Mouse (Mus musculus): Measurements from ENCODE around the gene Frmd4a.

Frmd4a gene

DNA sequence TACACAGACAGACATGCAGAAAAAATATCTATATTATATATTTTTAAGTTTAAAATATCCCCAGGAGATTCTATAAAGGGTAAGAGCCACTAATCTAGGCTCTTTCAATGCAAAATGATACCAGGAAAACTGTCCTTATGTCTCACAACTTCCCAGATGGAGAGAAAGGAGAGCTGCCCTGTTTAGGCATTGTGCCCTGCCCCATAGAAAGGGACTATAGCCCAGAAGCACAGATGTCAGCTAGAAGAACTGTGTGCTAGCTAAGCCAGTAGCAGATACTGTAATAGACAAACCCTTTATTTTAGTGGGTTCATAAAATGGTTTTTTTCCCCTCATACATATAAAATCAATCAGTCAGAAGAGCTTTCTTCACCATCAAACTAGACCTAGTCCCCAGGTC lies 175.7 kb downstream of the Frmd4a start:
- no peaks in the 10 kb centered on the region for H3K9me3 ChIP-seq (ENCODE audit: low read length)
- no peaks in the 10 kb centered on the region for H3K4me1 ChIP-seq (replicated peaks; ENCODE audit: low read depth, low read length)
- H3K27me3 ChIP-seq (ENCODE audit: insufficient read depth, low read length): 0 out of 2 replicates have a peak, but pooled peaks cover 3% of the 10 kb centered on the region
- H3K36me3 ChIP-seq (ENCODE audit: insufficient read depth, low read length): no peaks in the 10 kb centered on the region
- no peak for TF ChIP-seq POU5F1 (IDR thresholded peaks at IDR 0.05; ENCODE audit: borderline replicate concordance, low read length)
- no peak overlapping the region for H3K4me3 ChIP-seq (replicated peaks; ENCODE audit: low read length)

GRCm38 (mm10) chr2:4194324-4195014 lies 177.0 kb downstream of the Frmd4a start:
- Histone ChIP-seq H3K9me3 (ENCODE audit: low read length) (no peaks in the 10 kb centered on the region), H3K4me3 (replicated peaks; ENCODE audit: low read length) (no peak overlapping the region), H3K27me3 (ENCODE audit: insufficient read depth, low read length) (0 out of 2 replicates have a peak, but pooled peaks cover 3% of the 10 kb centered on the region), H3K36me3 (ENCODE audit: insufficient read depth, low read length) (no peaks in the 10 kb centered on the region), H3K4me1 (replicated peaks; ENCODE audit: low read depth, low read length) (no peaks in the 10 kb centered on the region)
- no peak for TF ChIP-seq CTCF (conservative IDR thresholded peaks at IDR 0.05; ENCODE audit: low read length)
- no peak for TF ChIP-seq NANOG (IDR thresholded peaks at IDR 0.05; ENCODE audit: borderline replicate concordance, low read length)
- TF ChIP-seq POU5F1 (IDR thresholded peaks at IDR 0.05; ENCODE audit: borderline replicate concordance, low read length): no peak

DNA sequence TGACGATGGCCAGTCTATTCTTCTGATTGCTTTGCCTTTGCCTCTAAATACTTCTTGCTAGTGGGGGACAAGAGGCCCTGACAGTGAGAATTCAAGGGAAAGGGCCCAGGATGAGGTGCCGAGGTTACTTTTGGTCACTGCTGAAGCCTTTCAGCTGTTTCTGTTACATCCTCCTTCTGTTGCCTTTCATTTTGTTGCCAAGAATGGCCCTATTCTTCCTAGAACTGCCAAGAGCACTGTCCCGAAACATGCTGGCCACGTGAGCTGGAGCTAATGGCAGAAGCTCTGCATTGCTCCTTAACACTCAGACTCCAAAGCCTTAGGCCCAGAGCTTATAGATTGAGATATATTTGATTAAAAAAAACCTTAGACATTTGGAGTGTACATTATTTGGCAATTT lies 178.5 kb downstream of the Frmd4a start:
- H3K4me1 ChIP-seq (replicated peaks; ENCODE audit: low read depth, low read length): no peaks in the 10 kb centered on the region
- 0 out of 2 replicates have a peak, but pooled peaks cover 3% of the 10 kb centered on the region for H3K27me3 ChIP-seq (ENCODE audit: insufficient read depth, low read length)
- H3K4me3 ChIP-seq (replicated peaks; ENCODE audit: low read length): no peak overlapping the region
- H3K36me3 ChIP-seq (ENCODE audit: insufficient read depth, low read length): no peaks in the 10 kb centered on the region
- no peak for TF ChIP-seq CTCF (conservative IDR thresholded peaks at IDR 0.05; ENCODE audit: low read length)
- TF ChIP-seq NANOG (IDR thresholded peaks at IDR 0.05; ENCODE audit: borderline replicate concordance, low read length): no peak
- no peaks in the 10 kb centered on the region for H3K9me3 ChIP-seq (ENCODE audit: low read length)

DNA sequence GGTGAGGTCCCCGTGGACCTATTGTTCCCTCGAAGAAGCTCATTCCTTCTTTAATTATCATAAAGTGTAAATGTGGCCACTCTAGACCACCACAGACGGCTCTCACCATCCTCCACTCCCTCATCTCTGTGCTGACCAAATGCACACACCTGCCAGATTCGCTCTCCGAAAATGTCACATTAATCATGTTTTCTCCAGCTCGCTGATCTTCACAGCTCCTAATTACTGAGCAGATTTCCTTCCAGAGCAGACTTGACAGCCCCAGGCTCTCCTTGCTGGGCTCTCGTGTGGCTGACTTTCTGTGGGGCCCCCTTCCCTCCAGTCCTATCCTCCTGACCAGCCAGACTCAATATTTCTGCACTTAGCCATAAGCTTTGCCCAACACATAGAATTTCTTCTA lies 191.7 kb downstream of the Frmd4a start:
- H3K9me3 ChIP-seq (ENCODE audit: low read length): no peaks in the 10 kb centered on the region
- no peak for TF ChIP-seq POU5F1 (IDR thresholded peaks at IDR 0.05; ENCODE audit: borderline replicate concordance, low read length)
- no peak for TF ChIP-seq CTCF (conservative IDR thresholded peaks at IDR 0.05; ENCODE audit: low read length)
- TF ChIP-seq NANOG (IDR thresholded peaks at IDR 0.05; ENCODE audit: borderline replicate concordance, low read length): no peak
- H3K4me3 ChIP-seq (replicated peaks; ENCODE audit: low read length): no peak overlapping the region

GRCm38 (mm10) chr2:4222497-4222828 lies 204.9 kb downstream of the Frmd4a start:
- H3K27me3 ChIP-seq (ENCODE audit: insufficient read depth, low read length): peaks cover 58% of the 10 kb centered on the region
- peaks cover 19% of the 10 kb centered on the region for H3K4me1 ChIP-seq (replicated peaks; ENCODE audit: low read depth, low read length)
- no peak for TF ChIP-seq POU5F1 (IDR thresholded peaks at IDR 0.05; ENCODE audit: borderline replicate concordance, low read length)
- no peak for TF ChIP-seq NANOG (IDR thresholded peaks at IDR 0.05; ENCODE audit: borderline replicate concordance, low read length)
- TF ChIP-seq CTCF (conservative IDR thresholded peaks at IDR 0.05; ENCODE audit: low read length): no peak
- peaks cover 9% of the 10 kb centered on the region for H3K9me3 ChIP-seq (ENCODE audit: low read length)
- no peak overlapping the region for H3K4me3 ChIP-seq (replicated peaks; ENCODE audit: low read length)
- H3K36me3 ChIP-seq (ENCODE audit: insufficient read depth, low read length): no peaks in the 10 kb centered on the region

More for the DNA sequence above, 191.7 kb downstream of the Frmd4a start:
- no peaks in the 10 kb centered on the region for H3K36me3 ChIP-seq (ENCODE audit: insufficient read depth, low read length)
- no peaks in the 10 kb centered on the region for H3K27me3 ChIP-seq (ENCODE audit: insufficient read depth, low read length)
- no peaks in the 10 kb centered on the region for H3K4me1 ChIP-seq (replicated peaks; ENCODE audit: low read depth, low read length)

DNA sequence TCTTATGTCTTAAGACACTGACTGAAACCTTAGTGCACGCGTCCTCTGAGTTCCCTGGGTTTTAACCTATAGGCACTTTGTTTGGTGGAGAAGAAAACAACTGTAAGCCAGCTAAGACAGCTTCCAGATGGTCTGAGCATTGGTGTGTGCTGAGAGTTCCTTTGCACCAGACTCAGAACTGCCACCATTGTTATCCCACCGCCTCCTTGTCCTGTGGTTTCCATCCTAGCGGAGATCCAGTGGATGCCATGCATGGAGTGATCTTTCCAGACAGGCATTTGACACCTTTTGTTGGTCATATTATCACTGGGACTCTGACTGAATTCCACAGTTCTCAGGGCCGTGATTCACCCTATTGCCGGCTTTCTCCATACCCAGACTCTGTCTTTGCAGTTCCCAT lies 205.8 kb downstream of the Frmd4a start:
- no peak overlapping the region for H3K4me3 ChIP-seq (replicated peaks; ENCODE audit: low read length)
- H3K4me1 ChIP-seq (replicated peaks; ENCODE audit: low read depth, low read length): peaks cover 19% of the 10 kb centered on the region
- H3K27me3 ChIP-seq (ENCODE audit: insufficient read depth, low read length): peaks cover 63% of the 10 kb centered on the region
- no peak for TF ChIP-seq NANOG (IDR thresholded peaks at IDR 0.05; ENCODE audit: borderline replicate concordance, low read length)
- TF ChIP-seq POU5F1 (IDR thresholded peaks at IDR 0.05; ENCODE audit: borderline replicate concordance, low read length): no peak
- no peak for TF ChIP-seq CTCF (conservative IDR thresholded peaks at IDR 0.05; ENCODE audit: low read length)
- no peaks in the 10 kb centered on the region for H3K36me3 ChIP-seq (ENCODE audit: insufficient read depth, low read length)
- peaks cover 9% of the 10 kb centered on the region for H3K9me3 ChIP-seq (ENCODE audit: low read length)

DNA sequence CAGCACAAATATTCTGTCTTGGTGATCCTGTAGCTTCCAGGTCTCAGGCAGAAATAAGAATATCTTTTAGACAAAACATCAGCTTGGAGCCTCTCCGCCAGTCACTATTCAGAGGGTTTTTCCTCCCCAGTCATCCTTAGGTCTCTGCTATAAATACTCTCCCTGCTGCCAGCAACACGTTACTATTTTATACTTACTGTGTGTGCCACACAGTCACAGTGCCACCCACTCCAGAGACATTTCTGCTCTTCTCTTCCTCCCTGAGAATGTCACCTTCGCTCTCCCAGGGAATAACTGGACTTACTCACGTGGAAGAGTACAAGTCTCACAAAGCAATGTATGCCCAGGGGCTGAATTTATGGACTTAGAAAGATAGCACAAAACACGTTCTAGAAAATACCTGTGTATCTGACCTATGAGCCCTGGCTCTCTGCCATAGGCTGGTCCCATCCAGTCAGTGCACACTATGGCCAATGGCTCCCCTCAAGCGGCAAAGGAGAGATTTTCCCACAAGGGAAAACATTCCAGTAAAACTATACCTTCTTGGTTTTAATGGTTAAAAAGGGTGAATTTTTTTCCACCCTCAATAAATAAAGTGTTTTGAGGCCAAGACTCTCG lies 209.5 kb downstream of the Frmd4a start:
- H3K9me3 ChIP-seq (ENCODE audit: low read length): peaks cover 9% of the 10 kb centered on the region

GRCm38 (mm10) chr2:4227563-4227962 lies 210.0 kb downstream of the Frmd4a start:
- Histone ChIP-seq H3K4me3 (replicated peaks; ENCODE audit: low read length) (no peak overlapping the region), H3K9me3 (ENCODE audit: low read length) (peaks cover 9% of the 10 kb centered on the region), H3K36me3 (ENCODE audit: insufficient read depth, low read length) (no peaks in the 10 kb centered on the region), H3K4me1 (replicated peaks; ENCODE audit: low read depth, low read length) (no peaks in the 10 kb centered on the region), H3K27me3 (ENCODE audit: insufficient read depth, low read length) (peaks cover 51% of the 10 kb centered on the region)
- TF ChIP-seq POU5F1 (IDR thresholded peaks at IDR 0.05; ENCODE audit: borderline replicate concordance, low read length): no peak
- TF ChIP-seq CTCF (conservative IDR thresholded peaks at IDR 0.05; ENCODE audit: low read length): no peak
- TF ChIP-seq NANOG (IDR thresholded peaks at IDR 0.05; ENCODE audit: borderline replicate concordance, low read length): no peak

More for the DNA sequence above, 209.5 kb downstream of the Frmd4a start:
- no peaks in the 10 kb centered on the region for H3K36me3 ChIP-seq (ENCODE audit: insufficient read depth, low read length)
- TF ChIP-seq POU5F1 (IDR thresholded peaks at IDR 0.05; ENCODE audit: borderline replicate concordance, low read length) (no peak), NANOG (IDR thresholded peaks at IDR 0.05; ENCODE audit: borderline replicate concordance, low read length) (no peak), CTCF (conservative IDR thresholded peaks at IDR 0.05; ENCODE audit: low read length) (no peak)
- H3K27me3 ChIP-seq (ENCODE audit: insufficient read depth, low read length): peaks cover 51% of the 10 kb centered on the region
- peaks cover 5% of the 10 kb centered on the region for H3K4me1 ChIP-seq (replicated peaks; ENCODE audit: low read depth, low read length)
- H3K4me3 ChIP-seq (replicated peaks; ENCODE audit: low read length): no peak overlapping the region

DNA sequence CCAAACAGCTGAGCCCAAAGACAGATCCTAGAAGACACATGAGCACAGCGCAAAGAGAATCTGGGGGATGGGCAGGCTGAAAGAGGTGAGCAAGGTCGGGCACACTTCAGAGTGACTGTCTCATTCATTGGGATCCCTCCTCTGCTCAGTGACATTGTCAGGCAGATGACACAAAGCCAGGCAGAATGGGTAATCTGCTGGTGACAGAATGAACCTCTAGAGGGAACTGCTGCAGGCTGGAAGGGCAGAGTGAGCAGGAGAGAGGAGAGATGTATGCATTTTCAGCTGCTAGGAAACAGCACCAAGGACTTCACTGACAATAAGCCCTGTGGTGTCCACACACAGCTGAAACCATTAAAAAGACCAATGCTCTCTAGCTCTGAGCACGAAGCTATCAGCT lies 211.0 kb downstream of the Frmd4a start:
- H3K36me3 ChIP-seq (ENCODE audit: insufficient read depth, low read length): no peaks in the 10 kb centered on the region

More for the DNA sequence above, 211.0 kb downstream of the Frmd4a start:
- Histone ChIP-seq H3K27me3 (ENCODE audit: insufficient read depth, low read length) (peaks cover 50% of the 10 kb centered on the region), H3K4me1 (replicated peaks; ENCODE audit: low read depth, low read length) (no peaks in the 10 kb centered on the region), H3K4me3 (replicated peaks; ENCODE audit: low read length) (no peak overlapping the region), H3K9me3 (ENCODE audit: low read length) (peaks cover 9% of the 10 kb centered on the region)
- no peak for TF ChIP-seq CTCF (conservative IDR thresholded peaks at IDR 0.05; ENCODE audit: low read length)
- no peak for TF ChIP-seq POU5F1 (IDR thresholded peaks at IDR 0.05; ENCODE audit: borderline replicate concordance, low read length)
- no peak for TF ChIP-seq NANOG (IDR thresholded peaks at IDR 0.05; ENCODE audit: borderline replicate concordance, low read length)
